Mouse (Mus musculus): Measurements from ENCODE around the gene Pxdn.

Gene Pxdn

DNA sequence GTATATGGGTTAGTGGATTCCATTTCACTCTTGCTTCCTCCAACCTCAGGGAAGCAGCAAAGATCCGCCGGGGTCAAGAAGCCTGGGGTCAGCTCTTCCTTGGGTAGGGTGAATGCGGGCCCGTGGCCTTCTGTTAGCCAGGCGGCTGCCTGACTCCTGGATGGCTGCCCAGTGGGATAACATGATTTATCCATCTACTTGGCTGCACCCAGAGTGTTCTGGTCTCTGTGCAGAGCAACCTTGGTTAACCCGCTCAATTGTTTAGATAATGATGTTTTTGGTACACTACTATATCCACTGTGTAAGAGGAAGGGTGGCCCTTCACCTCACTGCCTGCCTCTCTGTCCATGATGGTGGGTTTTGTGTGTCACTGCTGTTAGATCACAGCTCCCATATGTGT, 14.7 kb downstream of the Pxdn start:
- no peak for DNase-seq (ENCODE audit: low read depth in 1 of 2, low spot score in 2 of 2)

DNA sequence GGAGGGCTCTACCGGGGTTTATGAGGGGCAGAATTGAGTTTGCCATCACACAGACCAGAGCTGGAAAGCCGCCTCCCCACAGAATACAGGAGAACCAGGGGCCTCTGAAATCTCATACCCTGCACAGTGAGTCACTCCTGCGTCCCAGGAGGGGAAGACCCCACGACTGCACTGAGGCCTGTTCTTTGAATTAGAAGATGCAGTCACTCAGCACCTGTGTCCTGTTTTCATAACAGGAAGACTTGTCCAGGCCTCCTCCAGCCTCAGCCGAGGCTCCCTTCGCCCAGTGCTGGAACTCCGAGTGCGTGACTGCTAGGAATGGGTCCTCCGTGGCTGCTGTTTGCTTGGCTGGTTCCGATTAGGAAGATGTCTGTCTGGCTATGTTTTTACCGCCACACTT, 16.6 kb downstream of the Pxdn start:
- DNase-seq (ENCODE audit: low read depth in 1 of 2, low spot score in 2 of 2), result no peak

DNA sequence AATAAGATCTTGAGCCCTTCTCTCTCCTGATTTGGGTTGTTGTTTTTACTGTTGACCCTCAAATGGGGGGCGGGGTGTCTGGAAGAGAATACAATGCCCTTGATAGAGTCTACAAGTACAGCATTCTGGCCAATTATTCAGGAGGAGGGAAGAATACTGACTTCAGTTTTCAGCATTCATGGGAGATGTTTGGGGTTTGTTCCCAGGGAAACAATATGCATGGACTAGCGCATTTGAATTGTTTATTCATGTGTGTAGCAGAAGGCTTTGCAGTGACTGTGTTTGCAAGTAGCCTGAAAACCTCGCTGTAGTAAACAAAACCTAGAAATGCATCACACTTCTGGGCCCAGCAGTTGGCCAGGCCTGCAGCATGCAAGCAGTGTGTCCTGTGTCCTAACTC, 17.1 kb downstream of the Pxdn start:
- DNase-seq (ENCODE audit: low read depth in 1 of 2, low spot score in 2 of 2), result no peak

DNA sequence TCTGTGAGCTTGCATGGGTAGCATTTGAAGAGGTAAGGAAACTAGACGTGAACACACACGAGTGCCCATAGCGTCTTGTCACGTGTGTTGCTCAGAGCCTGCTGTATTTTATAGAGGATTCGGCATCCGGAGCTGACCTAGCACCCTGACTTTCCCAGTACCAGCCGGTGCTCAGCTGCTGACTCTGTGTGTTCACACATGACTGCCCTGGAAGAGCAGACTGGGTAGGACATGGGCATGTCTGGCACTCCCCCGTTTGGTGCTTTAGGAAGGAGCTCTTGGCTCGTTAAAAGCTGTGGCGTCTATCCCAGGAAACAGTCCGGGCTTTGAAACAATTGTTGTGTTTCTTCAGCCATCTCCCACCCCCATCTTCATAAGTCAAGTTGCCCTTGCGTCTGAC, 19.6 kb downstream of the Pxdn start:
- DNase-seq (ENCODE audit: low read depth in 1 of 2, low spot score in 2 of 2), result no peak

DNA sequence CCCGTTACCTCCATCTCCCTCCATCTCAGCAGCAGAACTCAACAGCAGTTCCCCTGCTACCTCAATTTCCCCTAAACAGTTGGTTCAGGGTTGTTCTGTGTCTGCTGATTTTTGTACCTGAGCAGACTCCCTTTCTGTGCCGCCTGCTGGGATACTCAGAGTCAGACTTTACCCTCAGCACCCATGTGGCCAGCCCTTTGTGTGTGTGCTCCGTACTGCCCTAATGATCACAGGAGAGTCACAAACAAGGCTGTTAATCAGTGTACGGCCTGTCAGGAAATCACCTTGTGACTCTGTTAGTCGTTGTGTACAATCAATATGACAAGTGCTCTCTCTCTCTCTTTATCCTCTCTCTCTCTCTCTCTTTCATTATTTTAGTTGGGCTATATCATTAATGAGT, 21.2 kb downstream of the Pxdn start:
- no peak for DNase-seq (ENCODE audit: low read depth in 1 of 2, low spot score in 2 of 2)

DNA sequence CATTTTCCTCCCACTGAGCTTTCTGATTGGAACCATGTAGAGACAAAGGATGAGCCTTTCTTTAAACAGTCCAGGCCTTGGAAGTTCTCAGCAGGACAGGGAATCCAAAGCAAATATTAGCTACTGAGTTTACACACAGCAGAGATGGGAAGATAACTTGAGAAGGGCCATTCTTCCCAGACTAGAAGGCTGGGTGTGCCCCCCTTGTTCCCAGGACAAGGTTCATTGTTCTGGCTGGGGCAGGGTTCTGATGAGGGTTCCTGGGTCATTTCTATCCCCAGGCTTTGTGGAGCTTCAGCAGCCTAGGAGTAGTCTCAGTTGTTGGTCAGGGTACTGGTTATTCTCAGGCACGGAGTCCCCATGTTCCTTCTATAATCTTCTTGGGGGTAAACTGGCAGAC, 23.6 kb downstream of the Pxdn start:
- no peak for DNase-seq (ENCODE audit: low read depth in 1 of 2, low spot score in 2 of 2)

DNA sequence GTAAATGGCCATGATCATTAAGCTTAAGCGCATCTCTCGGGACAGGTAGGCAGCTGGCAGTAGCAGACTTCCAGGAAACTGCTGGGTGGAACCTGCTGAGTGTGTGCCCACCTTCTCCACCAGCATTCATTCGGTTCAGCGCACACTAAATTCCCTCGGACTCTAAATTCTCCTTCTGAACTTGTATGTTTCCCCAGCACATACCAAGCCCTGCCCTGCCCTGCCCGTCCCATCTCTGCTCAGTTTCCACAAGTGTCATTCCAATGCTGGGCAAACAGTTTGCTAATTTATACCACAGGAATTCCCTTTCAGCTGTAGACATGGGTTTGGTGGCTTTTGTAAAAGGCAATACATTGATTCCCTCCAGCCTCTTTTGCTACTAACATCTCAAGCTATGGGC, 27.6 kb downstream of the Pxdn start:
- no peak for DNase-seq (ENCODE audit: low read depth in 1 of 2, low spot score in 2 of 2)

DNA sequence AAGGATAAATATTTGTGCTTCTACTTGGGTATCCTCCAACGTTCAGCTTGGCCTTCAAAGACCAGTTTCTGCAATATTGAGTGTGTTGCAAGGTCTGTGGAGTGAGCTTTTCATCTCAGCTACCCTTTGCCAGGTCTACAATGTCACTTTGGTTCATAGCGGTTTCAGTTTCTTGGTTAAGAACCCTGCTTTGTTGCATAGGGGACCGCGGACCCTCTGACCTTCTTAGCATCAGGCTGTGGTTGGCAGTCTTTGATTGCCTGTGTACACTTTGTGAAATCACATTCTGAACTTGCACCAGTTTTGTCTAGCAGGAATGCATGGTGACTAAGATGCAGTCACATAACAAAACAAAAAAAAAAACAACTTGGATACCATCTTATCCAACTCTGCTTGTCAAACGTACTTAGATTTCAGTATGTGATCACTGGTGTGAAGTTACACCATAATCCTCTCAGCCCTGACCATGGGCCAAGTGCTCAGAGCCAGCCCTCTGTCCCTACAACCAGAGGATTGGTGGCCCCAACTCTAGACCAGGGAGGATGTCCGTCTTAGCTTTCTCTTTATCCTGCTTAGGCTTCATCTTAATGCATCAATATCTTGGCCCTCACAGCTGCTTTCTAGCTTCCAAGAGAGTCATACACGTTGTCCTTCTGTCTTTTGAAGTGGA, 34.5 kb downstream of the Pxdn start:
- DNase-seq (ENCODE audit: low read depth in 1 of 2, low spot score in 2 of 2), result no peak

DNA sequence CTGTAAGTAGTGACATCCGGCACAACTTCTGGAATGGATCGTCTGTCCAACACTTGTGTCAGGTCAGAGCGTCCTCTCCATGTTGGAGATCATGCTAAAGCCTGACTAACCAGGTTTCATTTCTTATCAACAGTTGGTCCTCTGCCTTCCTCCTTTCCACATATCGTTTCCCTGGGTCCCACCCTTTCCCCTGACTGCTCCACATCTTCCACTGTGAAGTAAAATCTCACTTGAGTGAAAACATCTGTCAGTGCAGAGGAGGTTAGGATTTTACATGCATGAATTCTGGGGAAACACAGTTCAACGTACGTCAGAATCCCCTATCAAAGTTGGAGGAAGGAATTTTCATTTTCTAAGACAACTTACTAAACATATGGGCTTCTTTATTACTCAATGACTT, 35.1 kb downstream of the Pxdn start:
- DNase-seq (ENCODE audit: low read depth in 1 of 2, low spot score in 2 of 2), result no peak

DNA sequence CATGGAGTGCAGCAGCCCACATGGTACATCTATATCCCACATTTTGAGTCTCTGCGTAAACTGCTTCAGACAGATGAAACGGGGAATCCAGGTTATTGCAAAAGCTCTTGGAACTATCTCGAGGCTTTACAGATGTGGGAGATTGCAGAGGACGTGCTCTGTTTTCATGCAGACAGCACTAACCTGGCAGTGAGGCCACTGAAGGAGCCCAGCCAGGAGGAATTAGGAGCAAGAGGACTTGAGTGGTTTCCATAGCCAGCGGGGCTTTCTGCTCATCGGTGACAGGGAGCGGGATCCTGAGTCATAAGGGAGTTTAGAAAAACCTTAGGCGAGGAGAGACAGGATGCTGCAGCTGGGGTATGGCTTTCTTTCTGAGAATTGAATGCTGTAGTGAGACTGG, 42.7 kb downstream of the Pxdn start:
- no peak for DNase-seq (ENCODE audit: low read depth in 1 of 2, low spot score in 2 of 2)

DNA sequence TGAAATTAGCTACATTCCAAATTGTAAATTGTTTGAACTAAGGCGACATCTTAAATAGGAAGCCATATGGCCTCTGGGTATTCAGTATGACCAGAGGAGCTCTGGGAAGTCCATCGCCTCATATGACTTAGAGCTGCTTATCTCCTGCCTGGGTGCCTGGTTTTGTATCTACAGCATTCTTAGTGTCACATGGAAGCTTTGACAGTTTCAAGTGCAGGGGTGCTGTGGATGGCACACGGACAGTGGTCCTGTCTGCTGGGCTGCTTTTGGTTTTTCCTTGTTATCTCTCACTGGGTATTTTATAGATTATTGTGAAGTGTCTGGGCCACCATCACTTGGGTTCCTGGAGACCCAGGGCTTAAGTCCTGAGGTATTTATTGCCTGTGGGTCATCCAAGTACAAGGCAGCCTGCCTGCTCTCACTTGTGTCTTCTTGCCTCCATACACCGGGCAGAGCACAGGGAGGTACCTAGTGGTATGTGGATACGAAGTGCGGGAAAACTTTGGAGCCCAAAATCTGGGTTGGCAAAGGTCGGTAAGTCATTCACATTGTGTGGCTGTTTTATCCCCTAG, 44.4 kb downstream of the Pxdn start:
- DNase-seq (ENCODE audit: low read depth in 1 of 2, low spot score in 2 of 2), result no peak

DNA sequence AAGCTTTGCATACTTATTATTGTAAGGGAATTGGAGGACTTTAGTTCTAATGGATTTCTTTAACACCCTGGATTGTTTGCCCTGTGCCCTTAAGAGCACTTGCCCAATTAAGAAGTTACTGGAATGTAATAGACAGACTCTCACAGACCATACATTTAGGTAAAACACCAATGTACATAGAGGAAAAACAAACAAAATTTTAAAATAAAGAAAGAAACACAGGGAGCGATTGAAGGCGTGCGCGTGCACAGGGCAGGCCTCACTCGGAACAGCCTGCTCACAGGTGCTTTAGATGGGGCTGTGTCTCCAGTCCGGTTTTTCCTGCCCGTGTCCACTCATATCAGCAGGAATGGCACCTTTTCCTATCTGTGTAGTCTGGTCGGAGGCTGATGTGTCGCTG, 45.8 kb downstream of the Pxdn start:
- no peak for DNase-seq (ENCODE audit: low read depth in 1 of 2, low spot score in 2 of 2)

DNA sequence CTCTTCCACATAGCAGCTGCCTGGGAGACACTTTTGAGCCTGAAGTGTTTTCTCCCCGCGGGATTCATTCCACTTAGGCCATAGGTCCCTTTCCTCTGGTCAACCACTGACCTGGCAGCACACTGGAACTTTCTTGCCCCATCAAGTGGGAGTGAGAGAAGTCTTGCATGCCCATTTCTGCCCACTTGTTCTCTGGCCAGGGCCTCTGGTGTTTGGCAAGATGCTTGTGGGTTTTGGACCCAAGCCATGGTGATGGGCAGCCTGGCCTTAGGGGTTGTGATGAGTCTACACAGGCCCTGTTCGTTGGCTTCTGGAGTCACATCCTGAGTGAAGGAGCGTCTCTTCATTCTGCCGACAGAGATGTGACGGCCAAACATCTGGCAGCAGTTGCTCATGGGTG, 47.7 kb downstream of the Pxdn start:
- no peak for DNase-seq (ENCODE audit: low read depth in 1 of 2, low spot score in 2 of 2)

DNA sequence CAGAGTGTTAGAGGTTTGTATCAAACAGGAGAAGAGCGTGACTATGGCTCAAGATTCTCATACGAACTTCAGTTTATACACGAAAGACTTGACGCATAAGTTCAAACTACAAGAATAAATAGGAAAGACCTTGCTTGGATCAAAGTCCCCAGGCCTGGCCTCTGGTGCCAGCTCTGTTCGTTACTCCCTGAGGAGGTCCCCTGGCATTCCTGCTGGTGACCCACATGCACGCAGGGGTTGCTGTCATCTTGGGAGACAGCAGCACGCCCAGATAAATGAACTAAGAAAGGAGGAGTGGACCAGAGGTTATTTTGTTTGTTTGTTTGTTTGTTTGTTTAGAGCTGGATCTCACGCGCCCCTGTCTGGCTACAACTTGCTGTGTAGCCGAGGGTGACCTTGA, 48.8 kb downstream of the Pxdn start:
- no peak for DNase-seq (ENCODE audit: low read depth in 1 of 2, low spot score in 2 of 2)

DNA sequence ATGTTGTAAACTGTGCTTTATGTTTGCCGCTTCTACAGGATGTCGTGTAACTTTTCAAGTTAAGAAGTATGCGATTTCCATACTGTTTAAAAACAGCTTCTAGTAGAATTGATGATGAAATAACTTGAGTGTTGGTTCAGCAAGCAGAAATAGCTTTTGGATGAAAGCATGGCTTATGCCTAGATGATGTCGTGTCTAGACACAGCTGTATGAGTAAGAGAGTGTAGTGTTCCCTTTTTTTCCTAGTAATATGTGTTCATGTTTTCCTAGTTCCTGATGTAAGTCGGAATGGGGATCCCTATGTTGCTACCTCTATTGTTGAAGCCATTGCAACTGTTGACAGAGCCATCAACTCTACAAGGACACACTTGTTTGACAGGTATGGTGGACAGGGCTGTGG, 61.5 kb downstream of the Pxdn start:
- DNase-seq (ENCODE audit: low read depth in 1 of 2, low spot score in 2 of 2), result no peak

DNA sequence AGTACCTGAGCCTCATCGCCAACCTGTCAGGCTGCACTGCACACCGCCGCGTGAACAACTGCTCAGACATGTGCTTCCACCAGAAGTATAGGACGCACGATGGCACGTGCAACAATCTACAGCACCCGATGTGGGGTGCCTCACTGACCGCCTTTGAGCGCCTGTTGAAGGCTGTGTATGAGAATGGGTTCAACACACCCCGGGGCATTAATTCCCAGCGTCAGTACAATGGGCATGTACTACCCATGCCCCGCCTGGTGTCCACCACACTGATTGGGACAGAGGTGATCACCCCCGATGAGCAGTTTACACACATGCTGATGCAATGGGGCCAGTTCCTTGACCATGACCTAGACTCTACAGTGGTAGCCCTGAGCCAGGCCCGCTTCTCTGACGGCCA, 64.5 kb downstream of the Pxdn start:
- DNase-seq (ENCODE audit: low read depth in 1 of 2, low spot score in 2 of 2), result no peak

DNA sequence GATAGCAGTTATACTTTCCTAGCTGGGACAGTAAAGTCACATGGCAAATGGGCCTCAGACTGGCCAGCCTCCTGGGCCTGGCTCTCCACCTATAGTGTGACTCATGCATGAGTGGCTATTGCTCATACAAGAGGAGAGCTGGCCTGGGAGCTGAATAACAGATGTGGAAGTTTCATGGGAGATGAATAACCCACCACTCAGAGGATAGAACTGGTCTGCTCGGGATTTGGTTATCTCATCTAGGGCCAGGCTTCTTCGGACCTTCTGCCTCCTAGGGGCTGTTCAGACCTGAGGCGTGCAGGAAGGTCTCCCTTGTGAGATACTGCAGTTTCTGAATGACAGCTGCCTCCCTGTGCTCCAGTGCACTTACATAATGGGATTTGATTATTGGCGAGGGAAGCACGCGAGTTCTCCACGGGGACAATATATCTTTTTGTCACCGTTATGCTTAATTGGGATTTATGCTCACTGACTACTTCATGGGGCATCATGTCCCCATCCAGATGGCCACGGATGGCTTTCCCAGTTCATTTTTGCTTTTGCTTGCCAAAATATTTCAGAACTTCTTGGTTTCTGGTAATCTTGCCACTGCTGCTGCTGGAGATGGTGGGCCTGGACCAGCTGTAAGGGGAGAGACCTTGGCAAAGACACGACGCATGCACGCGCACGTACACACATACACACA, 66.4 kb downstream of the Pxdn start:
- DNase-seq (ENCODE audit: low read depth in 1 of 2, low spot score in 2 of 2), result no peak

DNA sequence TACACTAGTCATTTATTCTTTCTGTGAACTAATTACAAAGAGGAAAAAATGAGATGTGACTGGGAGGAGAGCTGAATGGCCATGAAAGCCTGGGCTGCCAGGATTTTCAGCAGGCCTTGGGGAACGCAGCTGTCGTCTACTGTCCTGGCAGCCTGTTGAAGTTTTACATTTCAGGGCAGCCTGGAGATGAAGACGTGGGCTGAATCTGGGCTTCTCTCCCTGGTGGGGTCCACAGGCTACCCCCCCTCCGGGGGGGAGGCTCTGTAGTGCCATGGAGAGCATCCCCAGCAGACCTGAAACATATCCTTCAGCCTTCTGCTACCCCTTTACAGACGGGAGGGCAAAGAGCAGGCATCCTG, 66.9 kb downstream of the Pxdn start:
- DNase-seq (ENCODE audit: low read depth in 1 of 2, low spot score in 2 of 2), result no peak

DNA sequence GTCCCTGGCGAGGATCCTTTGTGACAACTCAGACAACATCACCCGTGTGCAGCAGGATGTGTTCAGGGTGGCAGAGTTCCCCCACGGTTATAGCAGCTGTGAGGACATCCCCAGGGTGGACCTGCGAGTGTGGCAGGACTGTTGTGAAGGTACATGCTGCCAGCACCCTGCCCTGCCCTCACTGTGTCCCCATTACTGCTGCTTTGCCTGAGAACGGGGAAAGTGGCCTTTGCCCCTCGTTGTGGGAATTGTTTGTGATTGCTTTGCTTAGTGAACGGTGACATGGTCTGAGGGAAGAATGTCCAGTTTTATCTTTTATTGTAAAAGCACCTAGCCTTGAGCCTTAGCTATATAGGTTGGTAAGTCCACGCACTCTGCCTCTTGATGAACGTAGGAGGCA, 69.2 kb downstream of the Pxdn start:
- DNase-seq (ENCODE audit: low read depth in 1 of 2, low spot score in 2 of 2), result no peak

DNA sequence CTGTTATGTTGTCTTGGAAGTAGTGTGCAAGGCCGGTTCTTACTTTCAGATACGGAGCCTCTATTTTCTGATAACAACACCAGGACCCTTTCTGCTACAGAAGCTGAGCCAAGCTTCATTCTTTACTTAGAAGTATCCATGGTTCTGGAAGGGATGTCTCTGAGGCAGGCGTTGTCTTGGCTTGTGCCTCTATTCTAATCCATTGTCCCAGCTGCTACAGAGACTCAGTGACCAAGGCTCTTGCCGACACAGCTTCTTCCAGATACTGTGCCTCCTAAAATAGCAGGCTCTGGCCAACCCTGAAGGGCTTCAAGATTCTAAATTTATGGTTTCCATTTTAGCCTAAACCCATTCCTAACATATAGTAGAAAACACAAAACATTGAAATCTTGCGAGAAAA, 71.3 kb downstream of the Pxdn start:
- no peak for DNase-seq (ENCODE audit: low read depth in 1 of 2, low spot score in 2 of 2)

DNA sequence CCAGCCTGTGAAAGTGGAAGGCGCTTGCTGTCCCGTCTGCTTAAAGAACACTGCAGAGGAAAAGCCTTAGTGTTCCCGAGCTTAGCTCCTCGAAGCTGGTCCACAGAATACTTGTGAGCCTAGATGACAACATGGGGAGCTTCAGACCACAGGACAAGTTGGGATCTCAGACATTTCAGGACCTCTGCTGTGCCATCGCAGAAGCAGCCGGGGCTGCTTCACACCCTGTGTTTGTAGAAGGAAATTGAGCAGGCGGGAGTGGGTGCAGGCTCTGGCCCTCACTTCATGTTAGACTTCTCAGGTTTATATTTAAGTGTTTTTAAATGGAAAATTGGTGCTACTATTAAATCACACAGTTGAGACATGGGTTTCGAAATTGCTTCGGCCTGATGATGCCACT, 78.1 kb downstream of the Pxdn start:
- no peak for DNase-seq (ENCODE audit: low read depth in 1 of 2, low spot score in 2 of 2)

DNA sequence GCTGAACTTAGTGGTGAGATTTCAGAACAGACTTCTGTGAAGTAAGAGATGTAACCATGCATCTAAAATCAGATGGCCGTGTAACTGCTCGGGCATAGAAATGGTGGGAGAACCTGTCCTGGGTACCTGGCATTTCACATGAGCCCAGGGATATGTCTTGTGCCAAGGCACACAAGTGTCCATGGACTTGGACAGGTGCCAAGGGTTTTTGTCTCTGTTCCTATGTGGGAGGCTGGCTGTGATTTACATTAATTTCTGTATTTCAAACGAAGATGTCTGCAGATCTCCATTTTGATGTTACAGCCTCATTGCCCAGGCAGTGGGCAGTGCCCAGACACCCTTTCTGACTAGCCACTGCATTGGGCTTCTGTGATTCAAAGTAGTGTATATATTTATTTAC, 79.7 kb downstream of the Pxdn start:
- DNase-seq (ENCODE audit: low read depth in 1 of 2, low spot score in 2 of 2), result no peak

DNA sequence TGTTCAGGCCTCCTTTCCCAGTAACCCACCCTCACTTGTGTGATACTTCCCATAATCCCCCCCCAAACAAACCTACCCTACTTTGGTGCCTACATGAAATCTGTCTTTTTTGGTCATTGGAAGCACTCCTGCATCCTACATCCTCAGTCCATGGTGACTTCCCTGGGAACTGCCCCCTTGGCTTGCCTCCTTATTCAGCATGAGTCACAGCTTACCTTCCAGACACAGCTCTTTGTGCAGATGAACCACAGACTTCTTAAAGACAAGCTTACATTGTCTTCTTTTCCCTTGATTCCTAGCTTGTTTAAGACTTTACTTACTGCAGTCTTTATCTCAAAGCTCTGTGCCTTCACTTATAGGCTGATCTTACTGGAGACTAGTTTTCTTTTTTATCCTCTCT, 83.0 kb downstream of the Pxdn start:
- no peak for DNase-seq (ENCODE audit: low read depth in 1 of 2, low spot score in 2 of 2)

Measured in monocyte, adult 2 months (primary cell).